Mouse (Mus musculus) embryo, embryonic 11 days (tissue): ENCODE results near the gene Fbxw11.

Experiments used
- DNase-seq: peaks from one replicate; pipeline ENCODE4 v3.0.0-alpha.2; 2015

Gene Fbxw11

DNA sequence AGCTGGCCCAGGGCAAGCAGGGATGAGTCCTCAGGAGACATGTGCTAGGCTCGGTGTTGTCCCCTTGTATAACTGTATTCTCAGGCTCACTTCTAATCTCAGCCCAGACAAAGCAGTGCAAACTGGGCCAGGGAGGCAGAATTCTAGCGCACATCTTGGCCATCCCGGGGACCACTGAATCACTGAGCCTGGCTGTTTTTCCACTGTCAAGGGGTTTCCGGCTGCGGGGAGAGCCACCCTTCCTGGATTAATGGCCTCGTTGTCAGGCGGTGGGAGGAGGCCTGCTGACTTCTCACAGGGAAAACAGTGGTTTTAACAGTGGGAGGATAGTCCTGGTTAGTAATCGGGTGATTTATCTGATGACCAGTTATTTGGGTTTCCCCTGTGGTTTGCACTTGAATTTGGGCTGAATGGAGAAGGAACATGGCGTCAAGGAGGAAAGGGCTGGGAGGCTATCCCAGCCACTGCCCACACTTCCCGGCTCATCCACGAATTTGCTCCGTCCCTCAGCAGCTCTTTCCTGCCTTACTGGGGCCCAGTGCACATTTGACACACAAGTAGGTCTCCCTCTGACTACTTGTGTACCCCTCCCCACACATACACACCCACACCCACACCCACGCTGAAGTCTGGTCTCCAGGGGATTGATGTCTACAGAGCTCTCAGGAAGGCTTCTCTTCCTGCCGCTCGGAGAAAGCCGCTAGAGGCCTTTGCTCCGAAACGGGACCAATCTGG is 125.1 kb downstream of the Fbxw11 start:
- peak; percentile 35 for DNase-seq

DNA sequence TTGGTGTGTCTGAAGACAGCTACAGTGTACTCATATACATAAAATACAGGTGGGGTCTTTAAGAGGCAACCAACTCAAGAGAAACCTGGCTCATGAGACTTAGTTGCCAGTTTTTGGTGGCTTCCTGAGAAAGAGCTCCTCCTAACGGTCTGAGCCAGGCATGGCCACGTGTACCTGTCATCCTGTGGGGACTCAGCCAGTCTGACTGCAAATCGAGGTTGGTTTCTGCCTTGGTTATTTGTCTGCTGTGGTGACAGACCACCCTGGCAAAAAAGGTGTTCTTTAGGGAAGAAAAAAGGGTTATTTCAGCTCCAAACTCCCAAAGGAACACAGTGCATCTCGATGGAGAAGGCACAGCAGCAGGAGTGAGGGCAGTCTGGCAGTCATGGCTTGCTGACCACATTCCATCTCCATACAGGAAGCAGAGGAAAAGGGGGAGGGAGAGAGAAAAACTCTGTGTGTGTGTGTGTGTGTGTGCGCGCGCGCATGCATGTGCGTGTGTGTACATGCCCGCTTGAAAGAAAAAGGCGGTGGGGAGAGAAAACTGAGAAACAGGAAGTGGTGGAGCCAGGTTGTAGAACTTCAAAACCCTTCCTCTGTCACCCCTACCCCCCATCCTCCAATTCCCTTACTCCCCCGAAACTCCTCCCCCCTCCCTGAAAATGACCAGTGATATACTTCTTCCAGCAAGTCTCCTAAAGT is 126.3 kb downstream of the Fbxw11 start:
- DNase-seq: no peak

DNA sequence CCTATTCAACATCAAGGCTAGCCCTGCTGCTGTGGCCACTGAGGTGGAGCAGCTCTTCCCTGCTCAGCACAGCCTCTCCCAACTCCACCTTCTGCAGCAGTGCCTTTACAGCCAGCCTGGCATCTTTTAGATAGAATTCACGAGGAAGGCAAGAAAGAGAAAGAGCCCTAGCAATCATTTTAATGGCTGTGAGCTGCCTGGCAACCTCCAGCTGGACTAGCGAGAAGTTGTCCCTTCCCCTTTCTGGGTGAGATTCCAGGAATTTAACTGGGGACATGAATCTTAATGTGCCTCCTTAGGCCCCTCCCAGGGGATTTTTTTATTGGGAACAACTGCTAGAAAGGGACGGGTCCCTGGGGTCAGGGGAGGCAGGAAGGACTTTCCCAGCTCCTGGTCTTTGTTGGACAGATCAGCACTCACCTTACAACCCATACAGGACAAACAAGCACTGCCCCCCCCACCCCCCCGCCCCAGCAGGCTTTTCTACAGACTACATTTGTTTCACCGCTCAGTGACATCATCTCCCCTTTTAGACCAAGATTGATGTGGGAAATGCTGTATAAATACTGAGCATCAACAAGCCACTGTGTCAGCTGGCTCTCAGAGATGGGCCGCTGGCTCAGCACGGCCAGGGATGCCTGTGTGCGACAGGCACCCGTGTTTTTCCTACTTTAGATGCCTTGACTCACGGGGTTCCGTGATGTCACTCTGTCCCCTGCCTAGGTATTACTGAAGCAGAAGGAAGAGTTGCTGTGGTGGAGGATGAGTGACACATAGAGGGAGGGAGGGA is 138.4 kb downstream of the Fbxw11 start:
- DNase-seq: peak; percentile 29

DNA sequence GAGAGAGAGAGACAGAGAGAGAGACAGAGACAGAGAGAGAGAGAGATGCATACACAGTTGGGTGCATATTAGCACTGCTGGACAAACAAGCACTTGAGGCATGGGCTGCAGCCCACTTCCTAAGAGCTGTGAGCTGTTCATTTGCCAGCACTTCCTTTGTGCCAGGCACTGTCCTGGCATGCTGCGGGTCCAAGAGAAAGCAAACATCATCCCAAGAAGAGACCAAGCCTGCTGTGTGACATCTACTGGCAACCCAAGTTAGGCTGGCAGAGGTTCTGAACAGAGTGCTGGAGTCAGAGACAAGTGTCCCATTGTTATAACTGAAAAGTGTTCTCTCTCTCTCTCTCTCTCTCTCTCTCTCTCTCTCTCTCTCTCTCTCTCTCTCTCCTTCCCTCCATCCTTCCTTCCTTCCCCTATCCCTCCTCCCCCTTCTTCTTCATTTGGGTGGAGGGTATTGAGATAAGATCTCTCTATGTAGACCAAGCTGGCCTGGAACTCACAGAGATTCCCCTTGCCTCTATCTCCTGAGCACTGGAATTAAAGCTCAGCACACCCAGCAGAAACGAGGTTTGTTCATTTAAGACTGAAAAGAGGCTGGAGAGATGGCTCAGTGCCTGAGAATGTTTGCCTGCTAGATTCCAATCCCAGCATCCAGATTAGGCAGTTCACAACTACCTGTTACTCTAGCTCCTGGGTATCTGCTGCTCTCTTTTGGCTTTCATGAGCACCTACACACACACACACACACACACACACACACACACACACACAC is 139.3 kb downstream of the Fbxw11 start:
- no peak for DNase-seq

DNA sequence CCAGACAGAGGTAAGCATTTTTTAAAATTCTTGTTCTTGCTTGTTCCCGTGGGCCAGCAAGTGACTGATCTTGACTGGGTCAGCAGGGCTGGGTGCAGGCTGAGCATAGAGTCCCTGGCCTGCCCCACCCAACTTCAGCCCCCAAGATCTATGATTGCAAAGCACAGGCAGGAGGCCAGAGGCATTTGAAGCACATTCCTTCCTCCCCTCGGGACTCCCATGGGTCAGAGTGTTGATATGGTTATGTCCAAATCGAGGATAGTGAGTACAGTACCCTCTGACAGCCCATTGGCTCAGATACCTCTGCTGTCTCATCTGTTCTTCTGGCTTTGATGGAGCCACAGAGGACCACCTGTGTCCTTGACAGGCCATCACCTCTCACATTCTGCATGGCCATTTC is 140.2 kb downstream of the Fbxw11 start:
- DNase-seq: no peak

DNA sequence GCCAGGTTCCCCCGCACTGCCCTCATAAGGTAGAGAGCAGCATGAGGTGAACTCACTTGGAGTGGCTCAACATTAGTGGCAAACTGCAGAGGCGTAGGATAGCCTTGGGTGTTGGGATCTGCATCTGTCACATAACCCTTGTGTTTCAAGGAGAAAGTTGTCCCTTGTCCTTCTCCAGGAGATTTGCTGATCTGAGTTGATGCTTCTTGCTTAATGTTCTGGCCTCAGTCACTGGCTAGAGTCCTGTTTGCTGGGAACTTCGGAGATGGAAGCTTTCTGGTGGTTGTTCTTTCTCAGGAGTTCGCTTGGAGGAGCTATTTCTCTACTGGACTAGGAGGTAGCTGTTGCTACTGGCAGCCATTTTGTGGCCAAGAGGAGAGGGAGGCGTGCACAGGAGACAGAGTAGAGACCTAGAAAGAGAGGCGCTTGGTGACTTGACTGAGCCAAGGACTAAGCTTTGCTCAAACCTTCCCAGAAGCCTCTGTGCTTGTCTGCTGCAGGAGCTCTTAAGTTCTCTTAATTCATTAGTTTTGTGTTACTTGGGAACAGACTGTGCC is 143.1 kb downstream of the Fbxw11 start:
- no peak for DNase-seq

DNA sequence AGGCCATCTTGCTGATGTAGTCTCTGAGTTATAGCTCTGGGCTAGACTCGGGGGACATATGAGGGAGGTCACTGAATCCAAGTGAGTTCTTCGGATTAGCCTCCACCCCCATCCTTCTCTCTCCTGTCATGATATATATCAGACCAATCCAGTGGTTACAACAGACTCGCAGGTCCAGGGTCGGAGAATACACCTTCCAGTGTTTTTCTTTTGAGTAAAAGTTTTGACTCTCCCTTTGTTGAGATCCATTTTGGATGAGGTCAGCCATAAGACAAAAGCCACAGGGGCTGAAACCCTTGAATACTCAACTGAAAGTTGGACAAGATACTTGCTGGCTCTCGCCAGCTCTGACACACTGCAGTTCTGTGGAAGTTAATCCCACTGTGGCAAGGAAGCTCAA is 143.7 kb downstream of the Fbxw11 start:
- no peak for DNase-seq

DNA sequence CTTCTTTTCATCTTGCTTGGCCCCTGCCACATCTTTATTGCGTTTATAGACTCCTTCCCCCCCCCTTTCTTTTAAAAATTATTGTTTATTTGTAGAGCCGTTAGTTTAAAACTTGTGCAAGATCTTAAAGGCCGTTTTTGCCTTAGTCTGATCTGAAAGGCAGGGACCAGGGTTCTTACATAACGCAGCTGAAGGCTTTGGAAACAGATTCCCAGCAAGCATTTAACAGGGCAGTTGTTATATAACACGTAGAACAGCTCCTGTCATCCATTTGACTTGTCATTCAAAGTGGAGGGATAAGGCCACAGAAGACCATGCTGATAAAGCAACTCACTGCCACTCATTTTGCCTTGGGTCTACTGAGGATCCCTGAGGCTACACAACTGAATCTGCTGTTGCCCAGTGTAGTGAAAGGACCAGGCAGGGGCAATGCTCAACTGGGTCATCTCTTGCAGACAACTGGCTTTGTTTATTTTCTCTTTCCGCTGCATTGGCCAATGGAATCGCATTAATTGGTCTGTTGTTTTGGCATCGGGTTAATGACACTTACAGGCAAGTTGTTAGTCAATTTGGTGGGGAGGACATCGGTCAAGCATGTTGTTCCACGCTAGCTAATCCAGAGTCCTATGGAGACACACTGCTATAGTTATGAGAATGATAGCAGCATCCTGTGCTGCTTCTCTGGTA is 152.4 kb downstream of the Fbxw11 start:
- DNase-seq: no peak
